Mouse (Mus musculus) embryonic facial prominence, embryonic 15.5 days (tissue): ENCODE measurements around the gene Nos1ap. TPM values are rescaled to one million over a fixed set of nuclear protein-coding genes. Genes with fewer than 3 reads are reported as not detected.

Experiments used
- ATAC-seq: fragments of 200-750 bp; cut with Nextera tagmentation; 2 replicates; pipeline ENCODE4 v1.8.0; 2017; ENCODE audit warnings: low read depth, moderate TSS enrichment; ENCODE audit not compliant: insufficient number of reproducible peaks, low FRiP score, low TSS enrichment
- H3K27ac ChIP-seq: fragments of 300-500 bp; sonication (generic); replicated peaks from 2 replicates; pipeline ENCODE4 v1.5.1; 2015; ENCODE audit warnings: mild to moderate bottlenecking, inconsistent platforms
- H3K27me3 ChIP-seq: fragments of 300-500 bp; sonication (generic); 2 replicates; pipeline ENCODE4 v1.6.1; 2015; ENCODE audit warnings: inconsistent platforms
- H3K36me3 ChIP-seq: fragments of 300-500 bp; sonication (generic); 2 replicates; pipeline ENCODE4 v1.6.1; 2015; ENCODE audit warnings: mild to moderate bottlenecking, inconsistent platforms
- H3K4me1 ChIP-seq: fragments of 300-500 bp; sonication (generic); 2 replicates; pipeline ENCODE4 v1.6.1; 2015; ENCODE audit warnings: inconsistent platforms
- H3K4me2 ChIP-seq: fragments of 300-500 bp; sonication (generic); replicated peaks from 2 replicates; pipeline ENCODE4 v1.6.1; 2015; ENCODE audit warnings: mild to moderate bottlenecking, inconsistent platforms
- H3K4me3 ChIP-seq: fragments of 300-500 bp; sonication (generic); replicated peaks from 2 replicates; pipeline ENCODE4 v1.5.1; 2015; ENCODE audit warnings: mild to moderate bottlenecking, inconsistent platforms
- H3K9ac ChIP-seq: fragments of 300-500 bp; sonication (generic); 2 replicates; pipeline ENCODE4 v1.6.1; 2015; ENCODE audit warnings: inconsistent platforms
- H3K9me3 ChIP-seq: fragments of 300-500 bp; sonication (generic); replicated peaks from 2 replicates; pipeline ENCODE4 v1.6.1; 2016; ENCODE audit warnings: inconsistent platforms
- WGBS: fragments of 180-500 bp; shearing (Covaris S2); methylation state at CpG from one replicate; pipeline ENCODE4 v1.1.7; 2015; 5-methylcytosine and 5-hydroxymethylcytosine counted together
- polyA plus RNA-seq: library from polyadenylated mRNA; unstranded; fragments of >200 nt; fragmentation: Nextera tagmentation; extraction: Ambion mirVana; gene quantifications from 2 replicates; pipeline ENCODE4 v1.2.1, GENCODE M21; 2015

The Nos1ap gene
- polyA plus RNA-seq, 1 experiment from 2014 or later: 13.1 TPM

- Histone ChIP-seq H3K4me1 (no peaks in the 10 kb centered on the region), H3K4me2 (peak overlapping the region; percentile 73), H3K9me3 (no peaks in the 10 kb centered on the region), H3K27ac (peak overlapping the region; percentile 34; the same call in 1 of the 2 replicates), H3K9ac (peak overlapping the region; percentile 64), H3K4me3 (peak overlapping the region; percentile 68), H3K27me3 (no peaks in the 10 kb centered on the region), H3K36me3 (no peaks in the 10 kb centered on the region)
- WGBS: 4% methylated on average over 32 of the region's 32 CpGs
- ATAC-seq: peak; percentile 91
Observed at GRCm38 (mm10) chr1:170255560-170255910, 334.1 kb downstream of the Nos1ap start.

- Histone ChIP-seq H3K27ac (peak overlapping the region; percentile 34; the same call in 1 of the 2 replicates), H3K27me3 (no peaks in the 10 kb centered on the region), H3K9ac (peak overlapping the region; percentile 64), H3K9me3 (no peaks in the 10 kb centered on the region), H3K36me3 (no peaks in the 10 kb centered on the region), H3K4me3 (peak overlapping the region; percentile 68), H3K4me2 (peak overlapping the region; percentile 73), H3K4me1 (no peaks in the 10 kb centered on the region)
- 26% methylated on average over 29 of the region's 30 CpGs for WGBS
- ATAC-seq: peak; percentile 65
Observed at GRCm38 (mm10) chr1:170254893-170255559, 334.6 kb downstream of the Nos1ap start.

Other genes with a start within 250 kb of the Nos1ap start
- gene Olfml2b, start 54.7 kb upstream of the Nos1ap start, polyA plus RNA-seq: 30.6 and 34.5 TPM in 2 replicates